Mouse (Mus musculus) embryonic facial prominence, embryonic 10.5 days (tissue): Measurements from ENCODE around the gene Ppp6r3. TPM values are rescaled to one million over a fixed set of nuclear protein-coding genes. Genes with fewer than 3 reads are reported as not detected.

ENCODE experiments used
- DNase-seq: peaks from one replicate; pipeline ENCODE4 v3.0.0-alpha.2; 2017; ENCODE audit warnings: low spot score
- H3K27ac ChIP-seq: fragments of 300-500 bp; sonication (generic); replicated peaks from 2 replicates; pipeline ENCODE4 v1.5.1; 2016; ENCODE audit warnings: mild to moderate bottlenecking
- H3K27me3 ChIP-seq: fragments of 300-500 bp; sonication (generic); replicated peaks from 2 replicates; pipeline ENCODE4 v1.6.1; 2016; ENCODE audit warnings: low read depth, mild to moderate bottlenecking; ENCODE audit not compliant: poor library complexity, severe bottlenecking
- H3K36me3 ChIP-seq: fragments of 300-500 bp; sonication (generic); replicated peaks from 2 replicates; pipeline ENCODE4 v1.6.1; 2016; ENCODE audit warnings: mild to moderate bottlenecking, moderate library complexity
- H3K4me1 ChIP-seq: fragments of 300-500 bp; sonication (generic); 2 replicates; pipeline ENCODE4 v1.6.1; 2016
- H3K4me3 ChIP-seq: fragments of 300-500 bp; sonication (generic); 2 replicates; pipeline ENCODE4 v1.5.1; 2016; ENCODE audit warnings: mild to moderate bottlenecking, moderate library complexity
- H3K9me3 ChIP-seq: fragments of 300-500 bp; sonication (generic); 2 replicates; pipeline ENCODE4 v1.6.1; 2016; ENCODE audit warnings: mild to moderate bottlenecking
- WGBS: fragments of 180-500 bp; shearing (Covaris S2); methylation state at CpG from one replicate; pipeline ENCODE4 v1.1.7; 2016; 5-methylcytosine and 5-hydroxymethylcytosine counted together
- polyA plus RNA-seq: library from polyadenylated mRNA; unstranded; fragments of >200 nt; fragmentation: Nextera tagmentation; extraction: Ambion mirVana; gene quantifications from 2 replicates; pipeline ENCODE4 v1.2.1, GENCODE M21; 2016

The Ppp6r3 gene
- polyA plus RNA-seq, 1 experiment from 2014 or later, result 70.6 TPM

DNA sequence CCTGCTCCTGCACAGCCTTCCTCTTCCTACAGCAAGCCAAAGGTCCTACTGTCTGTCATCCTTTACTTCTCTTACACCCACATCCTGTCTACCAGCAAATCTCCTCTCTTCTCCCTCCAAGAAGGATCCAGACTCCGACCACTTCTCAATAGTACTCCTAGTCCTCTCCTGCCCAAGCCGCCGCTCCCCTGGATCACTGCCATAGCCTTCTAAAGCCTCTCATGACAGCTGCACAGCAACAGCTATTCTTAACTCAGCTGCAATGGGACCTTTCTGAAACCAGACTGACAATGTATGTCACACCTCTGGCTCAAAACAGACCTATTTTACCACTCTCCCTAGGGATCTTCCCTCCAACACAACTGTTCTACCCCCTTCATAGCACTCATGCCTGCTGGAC, 11.2 kb downstream of the Ppp6r3 start:
- Histone ChIP-seq H3K4me3 (no peak overlapping the region), H3K27me3 (no peaks in the 10 kb centered on the region), H3K36me3 (peaks cover 68% of the 10 kb centered on the region), H3K9me3 (peaks cover 9% of the 10 kb centered on the region; the same call in 1 of the 2 replicates), H3K27ac (no peak overlapping the region), H3K4me1 (no peaks in the 10 kb centered on the region)
- DNase-seq, result no peak
- WGBS, result 94% methylated on average over 3 of the region's 3 CpGs

DNA sequence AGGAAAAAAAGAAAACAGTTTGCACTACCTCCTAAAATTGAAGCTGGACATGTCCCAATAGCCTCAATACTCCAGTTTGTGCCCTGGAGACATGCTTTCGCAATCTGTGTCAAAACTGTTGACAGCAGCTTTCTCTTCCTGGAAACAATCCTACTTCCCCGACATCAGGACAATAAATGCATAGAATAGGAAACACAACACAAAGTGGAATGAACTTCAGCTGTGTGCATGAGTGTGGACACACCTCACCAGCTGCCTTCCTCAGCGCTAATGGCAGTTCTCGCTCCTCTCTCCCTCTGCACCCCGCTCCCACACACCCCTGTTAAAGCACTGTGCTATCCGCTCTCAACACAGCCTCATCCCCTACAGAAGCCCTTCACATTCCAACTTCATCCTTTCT, 12.8 kb downstream of the Ppp6r3 start:
- H3K9me3 ChIP-seq, result peaks cover 17% of the 10 kb centered on the region; the same call in 1 of the 2 replicates
- peaks cover 76% of the 10 kb centered on the region for H3K36me3 ChIP-seq
- H3K27me3 ChIP-seq, result no peaks in the 10 kb centered on the region
- H3K4me1 ChIP-seq, result no peaks in the 10 kb centered on the region
- 97% methylated on average over 6 of the region's 6 CpGs for WGBS
- DNase-seq, result no peak
- H3K27ac ChIP-seq, result no peak overlapping the region
- H3K4me3 ChIP-seq, result no peak overlapping the region

DNA sequence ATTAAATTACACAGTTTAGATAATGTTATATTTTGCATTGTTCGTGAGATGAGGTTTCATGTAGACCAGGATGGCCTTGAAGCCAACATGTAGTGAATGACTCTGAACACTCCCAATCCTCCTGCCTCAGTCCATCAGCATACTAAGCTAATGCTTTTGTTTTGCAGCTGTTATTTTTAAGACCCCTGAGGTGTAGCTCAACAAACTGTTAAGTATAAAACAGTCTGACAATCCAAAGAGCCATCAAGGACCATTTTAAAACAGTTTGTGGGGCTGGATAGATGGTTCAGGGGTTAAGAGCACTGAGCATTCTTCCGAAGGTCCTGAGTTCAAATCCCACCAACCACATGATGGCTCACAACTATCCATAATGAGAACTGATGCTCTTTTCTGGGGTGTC, 13.3 kb downstream of the Ppp6r3 start:
- Histone ChIP-seq H3K4me1 (no peaks in the 10 kb centered on the region), H3K27me3 (no peaks in the 10 kb centered on the region), H3K4me3 (no peak overlapping the region), H3K36me3 (peaks cover 79% of the 10 kb centered on the region), H3K27ac (no peak overlapping the region), H3K9me3 (peaks cover 17% of the 10 kb centered on the region; the same call in 1 of the 2 replicates)
- no peak for DNase-seq
- WGBS, result 94% methylated on average over 2 of the region's 2 CpGs

DNA sequence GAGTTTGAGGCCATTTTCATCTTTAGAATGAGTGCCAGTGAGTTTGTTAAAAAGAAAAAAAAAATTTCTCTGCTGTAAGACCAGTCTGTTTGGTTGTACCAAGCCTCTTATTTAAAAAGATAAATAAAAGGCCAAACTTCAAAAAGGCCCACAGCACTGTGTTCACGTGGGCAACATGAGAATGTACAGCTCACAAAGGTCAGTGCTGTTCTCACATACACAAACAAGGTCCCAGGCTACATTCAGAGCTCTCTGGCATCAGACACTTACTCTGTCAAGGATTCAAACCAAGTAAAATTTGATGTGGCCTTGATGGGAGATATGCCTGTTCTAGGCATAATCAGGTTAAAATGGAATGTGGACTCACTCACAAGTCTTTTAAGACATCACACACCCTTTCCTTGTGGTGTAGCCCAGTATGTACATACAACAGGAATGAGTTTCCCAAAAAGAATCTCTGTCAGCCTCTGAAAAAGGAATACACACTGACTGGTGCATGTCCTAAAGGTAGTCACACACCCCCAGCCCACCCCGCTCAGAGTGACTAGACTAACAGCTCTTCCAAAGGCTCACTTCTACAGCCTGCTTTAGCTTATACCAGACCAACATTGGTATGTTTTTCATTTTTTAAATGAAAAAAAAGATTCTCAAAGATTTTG, 19.3 kb downstream of the Ppp6r3 start:
- H3K4me3 ChIP-seq, result no peak overlapping the region
- WGBS, result 96% methylated on average over 2 of the region's 2 CpGs
- peaks cover 38% of the 10 kb centered on the region for H3K36me3 ChIP-seq
- no peaks in the 10 kb centered on the region for H3K27me3 ChIP-seq
- no peak overlapping the region for H3K27ac ChIP-seq
- DNase-seq, result no peak
- peaks cover 15% of the 10 kb centered on the region; the same call in 1 of the 2 replicates for H3K9me3 ChIP-seq
- no peaks in the 10 kb centered on the region for H3K4me1 ChIP-seq

DNA sequence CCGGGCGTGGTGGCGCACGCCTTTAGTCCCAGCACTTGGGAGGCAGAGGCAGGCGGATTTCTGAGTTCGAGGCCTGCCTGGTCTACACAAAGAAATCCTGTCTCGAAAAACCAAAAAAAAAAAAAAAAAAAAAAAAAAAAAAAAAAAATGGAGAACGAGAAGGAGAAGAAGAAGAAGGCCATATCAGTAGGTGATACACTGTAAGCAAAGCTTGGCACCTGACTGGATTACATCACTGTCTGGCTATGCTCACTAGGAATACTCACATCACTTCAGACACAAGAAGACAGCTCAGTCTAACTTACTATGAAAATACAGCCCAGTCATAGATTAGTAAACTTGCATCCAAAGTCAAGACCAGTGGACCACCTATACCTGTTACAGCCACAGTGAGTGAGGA, 20.8 kb downstream of the Ppp6r3 start:
- no peak for DNase-seq
- H3K4me3 ChIP-seq, result no peak overlapping the region
- 89% methylated on average over 8 of the region's 8 CpGs for WGBS
- peaks cover 10% of the 10 kb centered on the region; the same call in 1 of the 2 replicates for H3K9me3 ChIP-seq
- H3K4me1 ChIP-seq, result no peaks in the 10 kb centered on the region
- peaks cover 23% of the 10 kb centered on the region for H3K36me3 ChIP-seq
- no peaks in the 10 kb centered on the region for H3K27me3 ChIP-seq
- no peak overlapping the region for H3K27ac ChIP-seq

DNA sequence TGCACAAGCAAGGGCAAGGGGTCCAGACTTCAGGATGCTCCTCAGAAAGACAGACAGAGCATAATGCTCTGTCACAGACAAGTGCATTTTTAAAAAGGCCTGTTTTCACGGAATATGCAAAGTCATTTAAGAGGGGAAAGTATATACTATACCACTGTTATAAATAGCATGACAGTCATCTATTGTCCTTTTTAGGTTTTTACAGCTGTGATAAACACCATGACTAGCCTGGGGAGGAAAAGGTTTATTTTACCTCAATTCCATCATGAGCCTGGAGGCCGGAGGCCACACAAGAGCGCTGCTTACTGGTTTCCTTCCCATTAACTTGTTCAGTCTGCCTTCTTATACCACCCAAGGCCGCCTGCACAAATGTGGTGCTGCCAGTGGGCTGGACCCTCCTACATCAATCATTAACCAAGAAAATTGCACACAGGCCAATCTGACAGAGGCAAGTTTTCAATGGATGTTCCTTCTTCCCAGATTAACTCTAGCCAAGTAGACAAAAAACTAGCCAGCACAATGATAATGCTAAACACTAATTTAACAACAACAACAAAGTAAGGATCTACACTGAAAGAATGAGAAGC, 23.9 kb downstream of the Ppp6r3 start:
- Histone ChIP-seq H3K27ac (no peak overlapping the region), H3K4me1 (no peaks in the 10 kb centered on the region), H3K36me3 (peaks cover 24% of the 10 kb centered on the region), H3K27me3 (no peaks in the 10 kb centered on the region), H3K4me3 (no peak overlapping the region), H3K9me3 (no peaks in the 10 kb centered on the region)
- DNase-seq, result no peak
- WGBS, result 85% methylated on average over 4 of the region's 4 CpGs

DNA sequence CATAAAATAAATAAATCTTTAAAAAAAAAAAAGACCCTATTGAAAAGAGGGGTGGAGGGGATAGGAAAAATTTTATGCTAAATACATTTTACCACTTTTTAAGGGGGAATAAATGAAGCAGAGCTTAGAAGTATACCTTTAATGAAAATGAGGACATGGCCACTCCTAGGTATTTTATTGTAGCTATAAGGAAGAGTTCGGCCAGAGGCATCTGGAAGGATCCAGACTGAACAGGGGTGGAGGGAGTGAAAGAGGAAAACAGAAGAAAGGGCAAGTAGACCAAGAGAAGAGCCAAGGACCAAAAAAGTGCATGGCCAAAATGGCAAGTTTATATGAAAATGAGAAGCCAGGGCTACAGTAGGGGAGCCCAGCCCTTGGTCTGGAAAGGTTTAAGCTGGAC, 25.4 kb downstream of the Ppp6r3 start:
- Histone ChIP-seq H3K27ac (no peak overlapping the region), H3K4me3 (no peak overlapping the region), H3K36me3 (peaks cover 16% of the 10 kb centered on the region), H3K27me3 (no peaks in the 10 kb centered on the region), H3K4me1 (no peaks in the 10 kb centered on the region), H3K9me3 (no peaks in the 10 kb centered on the region)
- no peak for DNase-seq
- WGBS, result 98% methylated on average over 1 of the region's 1 CpGs

DNA sequence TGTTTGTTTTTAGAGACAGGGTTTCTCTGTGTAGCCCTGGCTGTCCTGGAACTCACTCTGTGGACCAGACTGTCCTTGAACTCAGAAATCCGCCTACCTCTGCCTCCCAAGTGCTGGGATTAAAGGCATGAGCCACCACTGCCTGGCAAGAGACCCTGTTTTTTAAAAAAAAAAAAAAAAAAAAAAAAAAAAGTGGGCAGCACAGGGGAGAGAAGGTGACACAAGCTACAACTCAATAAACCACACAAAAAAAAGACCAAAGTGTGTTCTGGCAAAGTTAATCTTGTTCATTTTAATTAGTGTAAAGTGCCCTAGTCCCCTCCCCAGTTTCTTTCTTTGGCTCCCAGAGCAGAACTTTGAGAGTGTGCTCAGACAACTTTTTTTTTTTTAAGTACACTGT, 26.3 kb downstream of the Ppp6r3 start:
- no peaks in the 10 kb centered on the region for H3K27me3 ChIP-seq
- H3K27ac ChIP-seq, result no peak overlapping the region
- H3K4me3 ChIP-seq, result no peak overlapping the region
- H3K4me1 ChIP-seq, result no peaks in the 10 kb centered on the region
- H3K36me3 ChIP-seq, result peaks cover 16% of the 10 kb centered on the region
- WGBS, result 86% methylated on average over 1 of the region's 1 CpGs
- H3K9me3 ChIP-seq, result no peaks in the 10 kb centered on the region
- DNase-seq, result no peak

DNA sequence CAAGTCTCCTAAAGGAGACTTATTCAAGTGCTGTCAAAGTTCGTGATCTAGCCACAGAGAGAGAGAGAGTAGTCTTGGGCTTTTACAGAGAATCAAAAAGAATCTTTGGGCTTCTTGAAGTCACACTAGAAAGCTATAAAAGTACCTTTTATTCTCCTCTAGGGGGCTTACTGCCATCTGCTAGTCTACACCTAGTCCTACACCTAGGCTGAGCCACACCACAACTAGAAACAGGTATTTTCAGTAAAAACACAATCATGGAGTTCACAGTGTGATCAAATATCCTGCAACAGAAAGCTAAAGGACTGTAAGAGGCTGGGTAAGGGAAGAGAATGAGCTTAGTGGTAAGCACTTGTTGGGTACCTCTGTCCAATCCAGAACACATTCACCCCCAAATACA, 27.2 kb downstream of the Ppp6r3 start:
- Histone ChIP-seq H3K9me3 (no peaks in the 10 kb centered on the region), H3K36me3 (peaks cover 23% of the 10 kb centered on the region), H3K4me3 (no peak overlapping the region), H3K27ac (no peak overlapping the region), H3K4me1 (no peaks in the 10 kb centered on the region), H3K27me3 (no peaks in the 10 kb centered on the region)
- WGBS, result 95% methylated on average over 1 of the region's 1 CpGs
- DNase-seq, result no peak

DNA sequence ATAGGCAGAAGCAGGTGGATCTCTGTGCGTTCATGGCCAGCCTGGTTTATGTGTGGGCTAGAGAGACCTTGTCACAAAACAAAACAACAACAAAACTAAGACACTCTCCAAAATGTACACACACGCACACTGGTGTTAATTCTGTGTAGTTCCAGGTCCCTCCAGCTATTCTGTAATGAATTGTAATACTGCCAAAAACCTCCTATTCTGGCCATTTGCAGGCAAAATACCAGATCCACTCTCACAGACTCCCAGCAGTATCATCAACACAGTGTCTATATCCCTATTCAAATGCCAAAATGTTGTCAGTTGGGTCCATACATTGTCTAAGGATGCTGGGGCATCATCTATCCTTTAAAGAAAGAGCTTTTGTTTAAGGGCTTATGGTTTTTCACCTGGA, 30.6 kb downstream of the Ppp6r3 start:
- H3K36me3 ChIP-seq, result peaks cover 55% of the 10 kb centered on the region
- no peak for DNase-seq
- no peaks in the 10 kb centered on the region for H3K9me3 ChIP-seq
- no peaks in the 10 kb centered on the region for H3K27me3 ChIP-seq
- no peak overlapping the region for H3K27ac ChIP-seq
- H3K4me3 ChIP-seq, result no peak overlapping the region
- H3K4me1 ChIP-seq, result no peaks in the 10 kb centered on the region
- 96% methylated on average over 2 of the region's 2 CpGs for WGBS

DNA sequence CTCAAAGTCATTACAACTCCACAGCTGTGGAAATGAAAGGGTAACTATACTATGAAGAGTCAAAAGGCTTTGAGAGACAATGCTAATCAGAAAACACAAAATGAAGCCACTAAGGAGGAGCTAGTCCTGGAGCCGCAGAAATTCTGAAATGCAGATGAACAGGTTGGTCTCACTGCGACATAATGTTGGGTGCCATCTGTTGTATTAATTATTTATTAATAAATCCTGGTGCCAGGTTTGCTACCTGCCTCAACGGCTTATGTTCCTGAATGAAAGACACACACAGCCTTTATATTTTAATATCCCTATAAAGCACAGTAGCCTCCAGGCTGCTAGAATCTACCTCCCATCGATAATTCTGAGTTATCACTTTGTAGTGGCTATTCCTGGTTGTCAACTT, 33.0 kb downstream of the Ppp6r3 start:
- DNase-seq, result no peak
- Histone ChIP-seq H3K36me3 (peaks cover 70% of the 10 kb centered on the region), H3K4me1 (no peaks in the 10 kb centered on the region), H3K4me3 (no peak overlapping the region), H3K9me3 (no peaks in the 10 kb centered on the region), H3K27ac (no peak overlapping the region), H3K27me3 (no peaks in the 10 kb centered on the region)
- 97% methylated on average over 4 of the region's 4 CpGs for WGBS

DNA sequence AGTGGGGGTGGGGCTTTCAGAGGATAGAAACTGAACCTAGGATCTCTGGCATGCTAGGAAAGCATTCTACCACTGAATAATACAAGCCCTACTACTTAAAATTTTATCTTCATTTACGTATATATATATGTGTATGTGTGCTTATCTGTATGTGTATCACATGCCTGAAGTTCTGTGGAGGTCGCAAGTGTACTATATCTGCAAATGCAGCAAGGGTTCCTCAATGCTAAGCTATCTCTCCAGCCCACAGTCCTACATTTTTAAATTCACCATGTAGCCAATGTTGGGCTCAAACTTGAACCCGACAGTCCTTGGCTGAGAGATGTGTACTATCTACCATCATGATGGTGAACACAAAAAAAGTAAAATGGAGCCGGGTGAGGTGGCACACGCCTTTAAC, 34.6 kb downstream of the Ppp6r3 start:
- no peaks in the 10 kb centered on the region for H3K4me1 ChIP-seq
- H3K9me3 ChIP-seq, result no peaks in the 10 kb centered on the region
- H3K27me3 ChIP-seq, result no peaks in the 10 kb centered on the region
- WGBS, result 93% methylated on average over 5 of the region's 5 CpGs
- no peak overlapping the region for H3K27ac ChIP-seq
- H3K4me3 ChIP-seq, result no peak overlapping the region
- no peak for DNase-seq
- H3K36me3 ChIP-seq, result peaks cover 70% of the 10 kb centered on the region

DNA sequence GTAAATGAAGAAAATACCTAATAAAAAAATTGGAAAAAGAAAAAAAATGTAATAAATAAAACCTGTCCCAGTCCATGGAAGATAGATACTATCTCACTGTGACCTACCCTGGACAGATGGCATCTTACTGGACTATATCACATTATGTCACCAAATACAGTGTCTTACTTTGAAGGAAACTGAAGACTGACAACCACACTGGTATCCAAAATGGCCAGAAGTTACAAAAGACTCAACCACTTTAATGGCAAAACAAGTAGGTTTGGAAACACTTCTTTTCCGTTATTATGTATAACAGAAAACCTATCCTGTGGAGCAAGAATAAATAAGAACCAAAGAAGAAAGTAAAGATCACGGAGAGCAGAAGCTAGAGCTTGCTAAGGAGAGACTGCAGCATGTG, 35.3 kb downstream of the Ppp6r3 start:
- H3K36me3 ChIP-seq, result peaks cover 70% of the 10 kb centered on the region
- H3K4me3 ChIP-seq, result no peak overlapping the region
- H3K27me3 ChIP-seq, result no peaks in the 10 kb centered on the region
- DNase-seq, result no peak
- H3K4me1 ChIP-seq, result no peaks in the 10 kb centered on the region
- H3K9me3 ChIP-seq, result no peaks in the 10 kb centered on the region
- WGBS, result 93% methylated on average over 2 of the region's 2 CpGs
- no peak overlapping the region for H3K27ac ChIP-seq
